Mouse (Mus musculus) T-cell, adult 2 months (primary cell): Measurements from ENCODE around the gene Olfr873.
"Not testable (repeated sequence)": the region's sequence is repeated elsewhere in the genome, so short reads cannot be mapped to it uniquely, and the experiment has no call there.

Experiments
- DNase-seq: peaks from one replicate; pipeline ENCODE4 v3.0.0; 2022; ENCODE audit warnings: low spot score

Olfr873 gene

DNA sequence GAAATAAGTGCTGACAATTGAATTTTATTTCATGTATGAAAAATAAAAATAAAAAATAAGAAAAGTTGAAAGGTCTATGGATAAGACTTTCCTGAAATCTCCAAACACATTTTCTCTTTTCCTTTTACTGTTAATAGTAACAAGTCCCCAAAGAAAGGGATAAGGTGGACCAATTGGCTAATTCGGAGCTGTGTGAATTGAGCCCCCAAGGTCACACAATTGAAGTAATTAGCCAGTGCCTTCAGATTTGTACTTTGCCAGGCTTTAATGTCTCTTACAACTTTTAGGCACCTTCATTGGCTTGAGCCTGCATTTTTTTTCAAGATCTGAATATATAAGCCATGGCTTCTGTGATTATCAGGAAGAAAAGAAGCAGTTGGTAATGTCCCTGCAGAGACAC lies at the start of gene Olfr873:
Gene Olfr873, plus strand, starts transcription at position 301 of the 400 bp plus-strand sequence.
- no peak for DNase-seq

DNA sequence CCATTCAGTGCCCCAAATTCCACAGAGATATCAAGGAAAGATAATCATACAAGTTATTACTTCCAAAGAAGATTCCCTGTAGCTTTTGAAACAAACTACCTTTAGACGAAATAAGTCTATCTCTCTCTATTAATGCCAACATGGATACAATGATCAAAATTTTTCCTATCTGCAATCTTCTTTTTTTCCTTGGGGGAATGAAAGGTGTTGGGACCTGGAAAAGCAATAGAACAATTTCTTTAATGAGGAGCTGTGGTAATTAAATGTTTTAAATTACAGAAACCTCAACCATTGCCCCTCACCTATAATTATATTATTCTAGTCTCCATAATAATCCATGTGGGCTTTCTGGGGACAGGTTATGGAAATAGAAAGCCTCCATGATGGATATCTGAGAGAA lies 16.3 kb upstream of the Olfr873 start, which contains the start of gene Olfr39:
Gene Olfr39, plus strand, starts transcription at position 301 of the 400 bp plus-strand sequence.
- no peak for DNase-seq

DNA sequence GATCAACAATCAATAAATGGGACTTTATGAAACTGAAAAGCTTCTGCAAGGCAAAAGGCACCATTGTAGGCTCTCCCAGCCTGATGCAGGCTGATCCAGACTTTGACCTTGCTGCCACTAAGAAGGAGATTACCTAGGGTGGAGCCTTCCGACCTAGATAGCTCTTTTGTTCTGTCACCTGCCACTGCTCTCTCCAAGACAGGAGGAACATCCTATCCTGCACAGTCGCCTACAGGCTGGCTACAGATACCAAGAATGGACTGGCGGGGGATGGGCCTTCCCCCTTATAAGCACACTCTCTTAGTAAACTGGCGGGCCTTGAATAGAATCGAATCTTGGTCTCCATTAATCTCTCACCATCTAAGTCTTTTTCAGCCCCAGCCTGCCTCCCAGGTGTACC lies 2.8 kb upstream of the Olfr873 start:
- not testable (repeated sequence) for DNase-seq

DNA sequence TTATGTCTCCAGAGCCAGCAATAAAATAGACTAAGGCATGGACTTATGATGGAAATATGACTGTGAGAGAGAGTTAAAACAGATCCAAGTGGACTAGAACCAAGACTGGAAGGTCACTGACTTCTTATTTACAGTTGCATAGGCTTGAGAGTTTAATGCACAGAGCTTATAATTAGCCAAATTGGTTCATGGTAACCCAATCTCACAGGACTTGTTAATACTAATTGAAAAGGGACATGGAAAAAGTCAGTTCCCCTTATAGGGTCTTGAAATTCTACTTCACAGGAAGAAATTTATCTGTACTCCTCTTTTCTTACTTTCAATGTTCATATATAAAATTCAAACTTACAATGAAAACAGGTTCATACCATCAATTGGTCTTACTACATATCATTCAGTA lies 37.7 kb downstream of the Olfr873 start, which contains the start of gene Olfr18:
Gene Olfr18, minus strand, starts transcription at position 101 of the 400 bp plus-strand sequence.
- no peak for DNase-seq

DNA sequence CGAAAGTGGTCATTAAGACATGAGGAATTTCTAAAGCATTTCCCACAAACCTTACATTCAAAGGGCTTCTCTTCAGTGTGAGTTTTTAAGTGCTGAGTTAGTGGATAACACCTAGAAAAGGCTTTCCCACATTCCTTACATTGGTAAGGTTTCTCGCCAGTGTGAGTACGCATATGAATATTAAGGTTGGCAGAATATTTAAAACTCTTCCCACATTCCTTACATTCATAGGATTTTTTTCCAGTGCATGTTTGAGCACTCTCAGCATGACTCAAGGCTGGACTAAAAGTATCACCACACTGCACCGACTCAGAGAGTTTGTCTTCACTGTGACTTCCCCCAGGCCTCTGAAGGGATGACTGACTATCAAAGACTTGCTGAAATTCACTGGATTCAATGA lies 50.2 kb downstream of the Olfr873 start:
- DNase-seq, result no peak
